8 mouse cellular contexts compared by ENCODE assay signal in genomic region chr2:150904936-150905450, GRCm38 (mm10). TPM values are rescaled to one million over a fixed set of nuclear protein-coding genes. Genes with fewer than 3 reads are reported as not detected.
DNase-seq lines count a peak whose midpoint lies in the region; ATAC-seq and TF ChIP-seq lines count a peak whose summit lies in the region.

TSS of gene Gins1 (plus strand) at chr2:150905400.

- no peaks in the 10 kb centered on the region for H3K36me3 ChIP-seq in heart, embryonic 11.5 days (ENCODE audit: control insufficient read depth, insufficient read depth, low read length)
- peaks cover 10% of the 10 kb centered on the region for H3K36me3 ChIP-seq in G1E (replicated peaks)
- H3K36me3 ChIP-seq in megakaryocyte, embryonic 14.5 days (replicated peaks; ENCODE audit: low read length): peaks cover 19% of the 10 kb centered on the region

- peak; percentile 27; the same call in 1 of the 2 replicates for ATAC-seq in heart, embryonic 11.5 days (replicated peaks; ENCODE audit: insufficient number of reproducible peaks, low FRiP score, low TSS enrichment)
- peak; percentile 23; the same call in 1 of the 2 replicates for ATAC-seq in G1E (ENCODE audit: extremely low read depth, insufficient number of reproducible peaks, low FRiP score, poor library complexity, severe bottlenecking)

- intact Hi-C loops in heart, postnatal 36 days (cut with DNase I): loop anchor here (5.0 kb wide), 4 partner anchors 78 to 298 kb away; partner anchors contain the start of gene Apmap

- WGBS in heart, embryonic 11.5 days (ENCODE audit: insufficient replicate concordance): 40% methylated on average over 9 of the region's 9 CpGs

- H3K4me2 ChIP-seq in heart, embryonic 11.5 days: peak within 1 kb of the TSS; percentile 72

- peak within 1 kb of the TSS; percentile 82 for H3K27ac ChIP-seq in heart, embryonic 11.5 days (ENCODE audit: low read depth, low read length)

- H3K9me3 ChIP-seq in heart, embryonic 11.5 days (replicated peaks; ENCODE audit: control insufficient read depth, low read length): no peaks in the 10 kb centered on the region
- no peaks in the 10 kb centered on the region for H3K9me3 ChIP-seq in G1E (replicated peaks)
- no peaks in the 10 kb centered on the region for H3K9me3 ChIP-seq in megakaryocyte, embryonic 14.5 days

- no peaks in the 10 kb centered on the region for H3K27me3 ChIP-seq in heart, embryonic 11.5 days (ENCODE audit: control insufficient read depth, insufficient read depth, low read length)
- no peaks in the 10 kb centered on the region for H3K27me3 ChIP-seq in G1E (ENCODE audit: insufficient read depth, low read length)
- no peaks in the 10 kb centered on the region for H3K27me3 ChIP-seq in megakaryocyte, embryonic 14.5 days (replicated peaks)

- DNase-seq in heart, postnatal 36 days: no peak
- DNase-seq in G1E (ENCODE audit: low spot score): no peak
- no peak for DNase-seq in heart, postnatal 4 days
- DNase-seq in layer of hippocampus, adult 18-20 months (ENCODE audit: low spot score in 2 of 2): no peak
- no peak for DNase-seq in thymus, postnatal 10 days (ENCODE audit: low spot score in 2 of 2)
- no peak for DNase-seq in spleen, adult 12 weeks (ENCODE audit: low spot score)

- H3K4me1 ChIP-seq in heart, embryonic 11.5 days (ENCODE audit: control insufficient read depth, insufficient read depth, low read length): peaks cover 9% of the 10 kb centered on the region; the same call in 1 of the 2 replicates
- H3K4me1 ChIP-seq in G1E (ENCODE audit: insufficient read depth, low read depth, low read length): peaks cover 29% of the 10 kb centered on the region
- H3K4me1 ChIP-seq in megakaryocyte, embryonic 14.5 days: peaks cover 46% of the 10 kb centered on the region

- peak within 1 kb of the TSS; percentile 80 for H3K4me3 ChIP-seq in heart, embryonic 11.5 days (ENCODE audit: low read depth, low read length)
- peak within 1 kb of the TSS; percentile 99 for H3K4me3 ChIP-seq in G1E (ENCODE audit: low read depth, low read length)
- H3K4me3 ChIP-seq in megakaryocyte, embryonic 14.5 days (replicated peaks): peak within 1 kb of the TSS; percentile 100

- H3K9ac ChIP-seq in heart, embryonic 11.5 days (ENCODE audit: low read depth, low read length): peak within 1 kb of the TSS; percentile 80

- no peak for TF ChIP-seq CTCF in G1E (IDR thresholded peaks at IDR 0.05; ENCODE audit: low read depth, low read length)

RNA-seq across cellular contexts. Expression of gene Gins1, which starts in this region (rescaled TPM):
- 37.8 and 39.0 TPM in 2 replicates for polyA plus RNA-seq in heart, embryonic 11.5 days (2014; fragmentation: Nextera tagmentation; extraction: Ambion mirVana)
- 1 to 10 TPM; 3.0 to 4.4 TPM for total RNA-seq in heart, postnatal 36 days (2021)
- 34.8 and 41.6 TPM in 2 replicates for total RNA-seq in G1E (2014; fragmentation: Nextera tagmentation)
- total RNA-seq in G1E (2017): 92.8 and 104 TPM in 2 replicates
- 21.0 and 24.0 TPM in 2 replicates for polyA plus RNA-seq in G1E (2012)
- 10 to 100 TPM; 16.8 to 18.9 TPM for total RNA-seq in heart, postnatal 4 days (2021)
- 7.9 TPM in 1 of 2 replicates, not detected in the other for polyA plus RNA-seq in megakaryocyte, embryonic 14.5 days (2012; ENCODE audit: insufficient read depth, low replicate concordance)
- 1 to 10 TPM; 1.6 to 2.7 TPM for total RNA-seq in layer of hippocampus, adult 18-20 months (2021)
